Mouse (Mus musculus) cerebellum, adult 8-10 months (tissue): ENCODE results near the gene Tmed10.

Experiments
- DNase-seq: peaks from one replicate; pipeline ENCODE4 v3.0.0; 2022

Tmed10 gene

DNA sequence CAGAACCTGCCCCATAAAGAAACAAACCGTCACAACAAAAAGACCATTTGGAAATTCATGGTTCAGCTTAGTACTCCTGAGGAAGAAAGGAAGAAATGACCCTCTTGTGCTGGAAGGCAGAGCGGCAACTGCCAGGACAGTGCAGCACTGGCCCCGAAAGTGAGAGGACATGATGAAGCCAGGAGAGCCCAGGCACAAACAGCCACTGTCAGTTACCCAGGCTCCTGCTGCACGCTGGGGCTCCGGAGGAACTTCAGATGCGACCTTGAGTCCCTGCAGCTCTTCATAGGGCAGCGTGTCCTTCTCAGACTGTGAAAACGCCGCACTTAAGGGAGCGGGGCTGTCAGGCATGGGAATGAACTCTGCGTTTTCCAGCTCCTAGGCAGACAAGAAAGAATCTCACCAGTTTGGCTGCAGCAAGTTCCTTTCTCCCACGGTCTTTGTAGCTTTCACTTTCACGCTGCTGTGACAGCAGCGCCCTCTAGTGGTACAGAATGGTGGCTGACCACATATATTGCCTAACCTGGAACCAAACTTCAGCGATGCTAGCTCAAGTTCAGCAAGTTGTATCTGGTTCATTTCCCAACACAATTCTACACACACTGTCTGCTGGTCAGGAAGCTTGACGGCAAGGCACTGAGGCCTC is 69.3 kb downstream of the Tmed10 start:
- peak; percentile 81 for DNase-seq

DNA sequence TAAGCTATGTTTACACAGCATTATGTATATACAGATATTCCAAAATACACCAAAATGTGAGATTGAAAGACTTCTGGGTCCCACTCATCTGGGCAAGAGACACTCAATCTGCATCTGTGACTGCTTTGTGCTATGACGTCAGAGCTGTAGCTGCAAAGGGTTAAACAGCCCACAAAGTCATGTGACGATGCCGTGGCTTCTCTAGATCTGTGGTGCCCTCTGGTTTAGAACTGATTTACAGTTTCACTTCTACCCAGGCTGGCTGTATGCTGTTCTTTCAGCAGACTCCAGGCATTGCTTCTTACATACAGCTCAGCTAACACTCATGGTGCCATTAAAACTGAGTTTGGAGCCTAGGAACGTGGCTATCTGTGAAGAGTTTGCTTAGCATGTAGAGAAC is 69.9 kb downstream of the Tmed10 start:
- no peak for DNase-seq

GRCm38 (mm10) chr12:85303256-85303655 is 71.4 kb downstream of the Tmed10 start:
- DNase-seq, result no peak

GRCm38 (mm10) chr12:85298835-85299180 is 75.8 kb downstream of the Tmed10 start:
- no peak for DNase-seq

- DNase-seq, result no peak
Observed at GRCm38 (mm10) chr12:85298127-85298834, 76.4 kb downstream of the Tmed10 start.

- DNase-seq, result no peak
Observed at GRCm38 (mm10) chr12:85297345-85297997, 77.2 kb downstream of the Tmed10 start.

GRCm38 (mm10) chr12:85296915-85297314 is 77.7 kb downstream of the Tmed10 start:
- DNase-seq, result no peak

- no peak for DNase-seq
Observed at GRCm38 (mm10) chr12:85295506-85295905, 79.1 kb downstream of the Tmed10 start.

DNA sequence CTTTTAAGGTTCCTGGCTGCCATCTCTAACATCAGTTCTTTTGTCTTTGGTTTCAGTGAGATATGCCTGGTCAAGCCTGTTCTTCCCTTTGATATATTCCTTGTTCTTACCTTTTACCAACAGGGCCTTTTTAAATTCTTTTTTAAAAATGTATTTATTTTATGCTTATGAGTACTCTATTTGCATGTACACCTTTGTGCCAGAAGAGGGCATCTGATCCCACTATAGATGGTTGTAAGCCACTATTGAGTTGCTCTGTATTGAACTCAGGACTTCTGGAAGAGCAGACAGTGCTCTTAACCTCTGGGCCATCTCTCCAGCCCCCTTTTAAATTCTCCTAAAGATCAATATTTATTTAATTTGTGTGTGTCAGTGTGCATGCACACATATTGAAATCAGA is 81.7 kb downstream of the Tmed10 start:
- DNase-seq, result no peak

GRCm38 (mm10) chr12:85292288-85292687 is 82.4 kb downstream of the Tmed10 start:
- no peak for DNase-seq

DNA sequence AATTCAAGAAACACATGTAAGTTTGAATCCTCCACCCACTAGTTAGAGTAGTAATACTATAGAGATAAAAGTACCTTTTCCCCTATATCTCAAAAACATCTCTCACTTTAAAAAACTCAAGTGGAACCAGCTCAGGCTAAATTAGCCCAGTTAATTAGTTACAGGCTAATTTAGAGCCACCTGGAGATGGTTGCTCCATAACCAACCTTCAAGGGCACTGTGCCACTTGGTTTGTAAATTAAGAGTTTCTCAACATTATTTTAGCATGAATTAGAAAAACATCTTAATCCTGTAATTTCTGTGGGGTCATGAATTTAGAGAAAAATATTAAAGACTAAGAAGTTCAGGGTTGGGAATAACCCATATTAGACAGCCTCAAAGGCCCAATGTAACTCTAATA is 83.1 kb downstream of the Tmed10 start:
- no peak for DNase-seq

DNA sequence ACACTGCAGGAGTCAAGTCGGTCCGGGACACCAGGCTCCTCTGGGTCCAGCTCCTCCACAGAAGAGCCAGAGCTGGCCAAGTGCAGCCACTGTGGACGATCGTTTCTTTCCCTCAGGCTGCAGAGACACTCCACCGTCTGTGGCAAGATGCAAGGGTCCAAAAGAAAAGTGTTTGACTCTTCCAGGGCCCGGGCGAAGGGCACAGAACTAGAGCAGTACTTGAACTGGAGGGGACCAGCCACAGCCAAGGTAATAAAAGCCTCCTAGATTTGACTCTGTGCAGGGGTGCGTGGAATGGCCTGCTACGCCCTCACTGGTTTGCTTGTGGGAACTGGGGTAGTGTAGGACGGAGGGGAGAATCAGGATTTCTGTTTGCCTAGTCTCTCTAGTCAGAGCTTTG is 84.0 kb downstream of the Tmed10 start:
- DNase-seq, result no peak
